Mouse (Mus musculus): ENCODE results near the gene Strip1. TPM values are rescaled to one million over a fixed set of nuclear protein-coding genes. Genes with fewer than 3 reads are reported as not detected.

The Strip1 gene
- polyA plus RNA-seq (2015; fragmentation: Nextera tagmentation; extraction: Ambion mirVana) = 16.9 and 17.8 TPM in 2 replicates

DNA sequence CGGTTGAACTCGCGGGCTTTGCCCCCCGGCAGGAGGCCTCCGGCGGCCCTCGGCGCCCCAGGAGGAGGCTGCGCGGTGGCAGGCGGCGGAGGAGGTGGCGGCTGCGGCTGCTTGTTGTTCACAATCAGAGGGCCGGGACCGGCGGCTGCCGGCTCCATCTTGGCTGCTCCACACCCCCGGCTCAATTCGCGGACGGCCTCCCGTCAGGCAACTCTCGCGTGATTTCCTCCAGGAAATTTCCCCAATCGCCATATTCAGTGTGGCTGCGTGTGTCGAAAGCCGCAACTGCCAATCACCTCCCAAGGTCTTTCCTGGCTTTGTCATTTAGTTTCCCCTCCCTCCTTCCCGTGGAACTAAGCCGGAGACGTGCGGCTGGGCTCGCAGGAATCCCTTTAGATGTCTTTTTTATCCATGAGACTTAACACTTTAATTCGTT is at the start of gene Strip1:
Gene Strip1 (minus strand): TSS at position 172 of the 436 bp plus-strand sequence.

DNA sequence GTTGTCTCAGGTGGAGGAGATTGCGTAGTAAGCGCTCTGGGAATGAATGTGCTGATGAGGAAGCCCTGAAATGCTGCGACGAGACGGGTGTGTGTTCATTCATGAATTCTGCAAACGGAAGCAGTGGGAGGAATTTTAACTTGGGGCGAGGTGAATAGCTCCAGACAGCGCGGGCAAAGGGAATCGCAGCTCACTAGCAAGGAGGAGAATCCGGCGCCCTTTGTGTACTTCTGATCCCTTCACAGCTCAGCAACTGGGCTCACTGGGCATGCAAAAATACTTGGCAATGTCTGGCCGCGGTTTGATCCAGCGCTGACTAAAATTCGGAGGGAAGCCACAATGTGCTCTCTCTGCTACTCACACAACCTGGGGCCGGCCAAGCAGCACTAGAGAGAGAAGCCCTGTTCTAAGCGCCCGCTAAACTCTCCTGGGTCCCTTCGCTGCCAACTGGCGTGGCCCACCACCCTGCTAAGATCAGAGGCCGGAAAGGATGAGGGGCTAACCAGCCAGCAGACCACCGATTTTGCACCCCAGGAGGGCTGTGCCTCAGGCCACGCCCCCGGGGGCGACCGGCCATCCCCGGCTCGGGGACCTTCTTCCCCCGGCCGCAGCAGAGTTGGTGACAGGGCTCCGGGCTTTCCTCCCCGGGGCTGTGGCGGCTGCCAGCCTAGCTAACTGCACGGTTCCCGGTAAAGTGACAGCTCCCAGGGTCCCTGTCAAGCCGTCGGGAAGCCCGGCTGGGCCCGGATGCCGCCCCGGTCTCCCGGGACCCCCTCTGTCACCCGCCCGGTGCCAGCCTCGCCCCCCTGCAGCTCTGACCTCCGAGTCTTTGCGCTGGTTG is 592 bp downstream of the Strip1 start, which contains the start of gene Gm10961:
Gene Gm10961 (plus strand): TSS at position 641 of the 841 bp plus-strand sequence.

DNA sequence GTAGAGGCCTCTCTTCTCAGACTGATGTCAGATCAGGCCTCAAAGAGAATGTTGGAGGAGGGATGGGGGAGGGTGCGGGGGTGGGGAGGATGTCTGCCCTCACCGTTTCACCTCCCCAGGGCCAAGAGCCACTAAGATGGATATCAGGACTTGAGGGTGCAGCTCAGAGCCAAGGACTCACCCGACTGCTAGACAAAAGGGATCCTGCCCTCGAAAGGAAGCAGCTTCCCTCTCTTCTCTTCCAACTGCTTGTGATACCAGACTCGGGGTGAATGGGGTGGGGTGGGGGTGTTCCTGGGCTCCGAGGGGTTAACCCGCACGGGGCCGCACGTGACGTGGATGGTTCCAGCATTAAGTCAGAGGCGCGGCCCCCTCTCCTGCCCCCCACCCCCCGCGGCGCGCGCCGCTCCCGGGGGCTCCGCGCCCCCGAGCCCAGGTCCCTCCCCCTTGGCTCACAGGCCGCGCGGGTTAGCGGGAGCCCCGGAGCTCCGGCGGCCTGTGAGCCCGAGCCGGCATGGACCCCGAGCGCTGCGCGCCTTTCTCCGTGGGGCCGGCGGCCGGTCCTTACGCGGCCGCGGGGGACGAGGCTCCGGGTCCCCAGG is 36.7 kb downstream of the Strip1 start, which contains the start of gene Alx3:
Gene Alx3 (plus strand): TSS at position 370 of the 602 bp plus-strand sequence.

Other genes starting within 250 kb of the Strip1 start
- gene Kcnc4, start 172.1 kb downstream of the Strip1 start, polyA plus RNA-seq (2015; fragmentation: Nextera tagmentation; extraction: Ambion mirVana) = 5.6 and 6.5 TPM in 2 replicates
- 0.45 and 0.78 TPM in 2 replicates for gene Slc6a17, start 113.7 kb downstream of the Strip1 start, polyA plus RNA-seq (2015; fragmentation: Nextera tagmentation; extraction: Ambion mirVana)
- gene Ubl4b, start 76.6 kb downstream of the Strip1 start, polyA plus RNA-seq (2015; fragmentation: Nextera tagmentation; extraction: Ambion mirVana) = not detected in 2 replicates
- gene Alx3, start 36.7 kb downstream of the Strip1 start, polyA plus RNA-seq (2015; fragmentation: Nextera tagmentation; extraction: Ambion mirVana) = 0.06 TPM in 1 of 2 replicates, not detected in the other
- gene Gm10961, start 372 bp downstream of the Strip1 start, polyA plus RNA-seq (2015; fragmentation: Nextera tagmentation; extraction: Ambion mirVana) = not detected in 2 replicates
- 32.7 and 32.9 TPM in 2 replicates for gene Ahcyl1, start 64.9 kb upstream of the Strip1 start, polyA plus RNA-seq (2015; fragmentation: Nextera tagmentation; extraction: Ambion mirVana)
- 13.1 and 17.2 TPM in 2 replicates for gene Csf1, start 128.8 kb upstream of the Strip1 start, polyA plus RNA-seq (2015; fragmentation: Nextera tagmentation; extraction: Ambion mirVana)
- gene Eps8l3, start 245.5 kb upstream of the Strip1 start, polyA plus RNA-seq (2015; fragmentation: Nextera tagmentation; extraction: Ambion mirVana) = not detected in 2 replicates

Data from skeletal muscle tissue, postnatal 0 days (tissue).